Mouse (Mus musculus) c-Kit-negative CD71-positive TER-119-positive erythroid progenitor cells, embryonic 14.5 days (primary cell): Measurements from ENCODE around the gene Chrd.
A peak's percentile ranks its signal among the peaks of the same experiment; 100 is the strongest.

Experiments used
- DNase-seq: peaks from one replicate; pipeline ENCODE4 v3.0.0-alpha.2; 2013; ENCODE audit warnings: low read depth, low spot score

The Chrd gene

GRCm38 (mm10) chr16:20732925-20733730 lies at the start of gene Chrd:
Gene Chrd, plus strand, starts transcription at chr16:20733127.
- no peak for DNase-seq

GRCm38 (mm10) chr16:20690774-20691173 lies 42.2 kb upstream of the Chrd start:
- DNase-seq, result no peak

DNA sequence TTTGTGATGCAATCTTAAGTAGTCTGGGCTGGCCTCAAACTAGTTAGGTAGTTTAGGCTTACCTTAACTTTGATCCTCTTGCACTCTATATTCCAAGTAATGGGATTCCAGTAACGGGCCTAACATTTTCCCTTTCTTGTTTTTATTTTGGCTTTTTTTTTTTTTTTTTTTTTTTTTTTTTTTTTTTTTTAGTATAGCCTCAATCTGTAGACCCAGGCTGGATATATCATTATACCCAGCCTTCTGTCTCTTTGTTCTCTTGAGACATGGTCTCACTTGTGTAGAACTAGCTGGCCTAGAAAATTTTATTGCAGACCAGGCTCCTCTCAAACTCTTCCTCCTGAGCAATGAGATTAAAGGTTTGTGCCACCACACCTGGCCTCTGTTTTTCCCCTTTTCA lies 41.3 kb upstream of the Chrd start:
- DNase-seq, result no peak

DNA sequence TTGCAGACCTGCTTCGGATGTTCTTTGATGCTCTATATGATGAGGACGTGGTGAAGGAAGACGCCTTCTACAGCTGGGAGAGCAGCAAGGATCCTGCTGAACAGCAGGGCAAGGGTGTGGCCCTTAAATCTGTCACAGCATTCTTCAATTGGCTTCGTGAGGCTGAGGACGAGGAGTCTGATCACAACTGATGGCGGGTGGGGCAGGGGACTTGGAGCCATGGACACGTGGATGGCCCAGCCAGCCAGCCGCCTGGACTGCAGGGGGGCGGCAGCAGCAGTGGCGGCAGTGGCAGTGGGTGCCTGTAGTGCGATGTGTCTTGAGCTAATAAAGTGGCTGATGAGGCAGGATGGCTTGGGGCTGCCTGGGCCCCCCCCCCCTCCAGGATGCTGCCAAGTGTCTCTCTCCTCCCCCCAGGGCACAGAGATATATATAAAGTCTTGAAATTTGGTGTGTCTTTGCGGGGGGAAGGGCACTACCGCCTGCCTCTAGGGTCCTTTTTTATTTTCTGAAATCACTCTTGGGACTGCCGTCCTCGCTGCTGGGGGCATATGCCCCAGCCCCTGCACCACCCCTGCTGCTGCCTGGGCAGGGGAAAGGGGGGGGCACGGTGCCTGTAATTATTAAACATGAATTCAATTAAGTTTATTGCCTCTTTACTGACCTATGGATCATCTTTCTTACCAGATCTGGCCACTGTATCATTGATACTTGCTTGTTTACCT lies 40.5 kb upstream of the Chrd start:
- DNase-seq, result no peak

DNA sequence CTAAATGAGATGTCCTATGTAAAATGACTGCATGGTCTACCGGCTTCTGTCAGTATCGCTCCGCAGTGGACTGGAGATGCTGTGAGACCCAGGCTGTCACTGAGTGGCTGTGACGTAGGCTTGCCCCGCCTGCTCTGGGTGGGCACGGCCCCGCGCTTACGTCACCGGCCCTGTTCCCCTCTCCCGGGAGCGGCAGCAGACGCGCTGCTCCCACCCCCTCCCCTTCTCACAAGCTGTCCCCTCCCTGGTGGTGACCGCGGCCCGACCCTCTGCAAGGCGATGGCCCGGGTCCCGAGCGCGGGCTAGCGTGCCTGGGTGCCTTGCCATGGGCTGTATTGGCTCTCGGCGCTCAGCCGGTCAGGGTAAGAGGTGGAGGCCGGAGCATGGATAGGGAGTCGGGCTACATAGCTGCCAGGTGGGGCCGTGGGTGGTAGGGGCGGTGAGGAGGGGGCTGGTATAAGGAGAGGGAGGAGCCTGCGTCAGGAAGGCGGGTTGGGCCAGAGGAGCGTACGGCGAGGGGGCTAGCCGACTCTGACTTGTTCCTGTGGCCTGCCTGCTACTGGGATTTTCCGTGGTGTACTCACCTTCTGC lies 39.7 kb upstream of the Chrd start, which contains the start of gene Fam131a:
Fam131a (plus strand) TSS at position 131 of the 591 bp plus-strand sequence.
- DNase-seq, result no peak

GRCm38 (mm10) chr16:20694781-20695180 lies 38.1 kb upstream of the Chrd start:
- DNase-seq, result no peak

DNA sequence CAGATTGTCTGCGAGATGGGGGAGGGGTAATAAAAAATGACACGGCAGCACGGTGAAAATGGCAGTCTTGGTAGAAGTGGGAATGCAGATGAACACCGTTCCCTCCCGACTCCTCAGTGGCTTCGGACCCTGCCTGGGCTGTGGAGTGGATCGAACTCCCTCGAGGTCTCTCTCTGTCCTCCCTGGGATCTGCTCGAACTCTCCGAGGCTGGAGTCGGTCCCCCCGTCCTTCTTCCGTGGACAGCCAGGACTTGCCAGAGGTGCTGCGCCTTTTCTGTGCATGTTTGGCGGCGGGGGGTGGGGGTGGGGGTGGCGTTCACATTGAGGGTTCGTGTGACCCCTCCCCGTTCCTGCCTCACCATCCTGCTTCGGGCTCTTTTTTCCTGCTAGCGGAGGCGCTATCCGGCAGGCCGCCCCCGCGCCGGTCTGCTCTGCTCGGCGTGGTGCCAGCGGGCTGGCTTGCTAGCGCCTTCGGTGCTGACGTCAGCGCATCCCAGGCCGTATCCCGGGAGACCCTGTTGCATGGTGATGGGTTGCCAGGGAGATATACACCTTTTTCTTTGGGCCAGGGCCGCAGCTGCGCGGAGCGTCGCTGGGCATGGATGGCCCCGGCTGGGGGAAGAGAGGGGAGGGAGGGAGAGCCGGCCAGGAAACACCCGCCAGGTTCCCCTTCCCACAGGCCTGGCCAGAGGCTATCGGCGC lies 37.2 kb upstream of the Chrd start:
- DNase-seq, result no peak

DNA sequence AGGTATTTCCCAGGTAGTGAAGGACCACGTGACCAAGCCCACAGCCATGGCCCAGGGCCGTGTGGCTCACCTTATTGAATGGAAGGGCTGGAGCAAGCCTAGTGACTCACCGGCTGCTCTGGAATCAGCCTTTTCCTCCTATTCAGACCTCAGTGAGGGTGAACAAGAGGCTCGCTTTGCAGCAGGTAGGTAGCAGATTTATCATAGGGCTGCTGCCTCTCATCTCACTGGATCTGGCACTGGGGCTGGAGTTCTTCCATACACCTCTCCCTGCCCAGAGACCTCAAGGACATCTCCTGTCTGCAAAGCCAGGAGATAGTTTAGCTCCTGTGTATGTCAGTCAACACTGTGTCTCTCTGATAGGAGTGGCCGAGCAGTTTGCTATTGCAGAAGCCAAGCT lies 33.7 kb upstream of the Chrd start:
- DNase-seq, result no peak

DNA sequence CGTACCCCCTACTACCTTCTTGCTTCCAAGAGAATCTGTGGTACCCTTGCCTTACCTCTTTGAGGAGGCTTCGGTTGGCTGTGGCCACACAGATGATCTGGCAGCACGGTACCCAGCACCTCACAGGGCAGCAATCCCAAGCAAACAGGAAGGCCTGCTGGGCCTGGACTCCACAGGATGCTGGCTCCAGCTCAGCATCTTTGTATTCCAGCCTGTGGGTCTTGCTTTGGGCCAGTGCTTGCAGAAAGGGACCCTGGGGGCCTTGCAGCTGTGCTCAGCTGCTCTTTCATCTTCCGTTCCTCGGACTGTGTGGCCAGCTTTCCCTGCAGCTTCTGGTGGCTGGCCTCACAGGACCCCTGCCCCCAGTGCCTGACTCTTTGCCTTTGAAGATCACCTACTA lies 32.9 kb upstream of the Chrd start:
- DNase-seq, result no peak

DNA sequence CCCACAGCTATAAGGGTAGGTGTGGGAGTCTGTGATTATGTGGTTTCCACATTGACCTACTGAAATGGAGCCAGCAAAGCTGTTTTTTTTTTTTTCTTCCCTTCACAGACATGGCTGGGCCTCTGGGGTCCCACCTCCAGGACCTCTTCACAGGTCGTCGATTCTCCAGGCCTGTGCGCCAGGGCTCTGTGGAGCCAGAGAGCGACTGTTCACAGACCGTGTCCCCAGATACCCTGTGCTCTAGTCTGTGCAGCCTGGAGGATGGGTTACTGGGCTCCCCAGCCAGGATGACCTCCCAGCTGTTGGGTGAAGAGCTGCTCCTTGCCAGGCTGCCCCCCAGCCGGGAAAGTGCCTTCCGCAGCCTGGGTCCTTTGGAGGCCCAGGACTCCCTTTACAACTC lies 31.6 kb upstream of the Chrd start:
- no peak for DNase-seq

DNA sequence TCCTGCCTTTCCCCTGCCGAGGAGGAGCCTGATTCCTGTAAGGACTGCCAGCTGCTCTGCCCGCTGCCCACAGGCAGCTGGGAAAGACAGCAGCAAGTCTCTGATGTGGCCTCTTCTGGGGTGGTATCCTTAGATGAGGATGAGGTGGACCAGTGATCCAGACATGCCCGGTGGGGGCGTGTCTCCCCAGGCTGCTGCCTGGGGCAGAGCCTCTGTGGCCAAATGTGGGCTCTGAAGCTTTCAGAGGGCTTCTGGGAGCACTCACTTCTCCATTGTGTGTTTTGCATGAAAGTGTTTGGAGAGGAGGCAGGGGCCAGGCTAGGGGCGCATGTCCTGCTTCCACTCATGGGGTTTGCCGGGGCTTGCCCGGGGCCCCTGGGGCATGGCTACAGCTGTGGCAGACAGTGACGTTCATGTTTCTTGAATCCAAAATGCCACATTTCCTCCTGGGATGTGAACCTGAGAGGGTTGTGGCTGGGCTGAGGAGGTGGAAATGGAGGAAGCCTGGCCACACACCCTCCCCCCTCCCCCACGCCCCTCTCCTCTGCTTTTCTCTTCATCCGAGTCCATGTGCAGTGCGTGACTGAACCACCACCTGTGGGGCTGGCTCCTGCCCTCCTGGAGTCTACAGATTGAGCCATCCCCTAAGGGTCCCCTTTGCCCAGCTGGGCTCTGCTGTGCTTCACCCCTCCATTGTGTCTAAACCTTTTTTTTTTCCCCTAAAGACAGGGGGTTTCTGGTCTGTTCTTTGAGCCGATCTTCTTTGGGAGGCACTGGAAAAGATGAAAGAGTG lies 31.0 kb upstream of the Chrd start:
- DNase-seq, result no peak

DNA sequence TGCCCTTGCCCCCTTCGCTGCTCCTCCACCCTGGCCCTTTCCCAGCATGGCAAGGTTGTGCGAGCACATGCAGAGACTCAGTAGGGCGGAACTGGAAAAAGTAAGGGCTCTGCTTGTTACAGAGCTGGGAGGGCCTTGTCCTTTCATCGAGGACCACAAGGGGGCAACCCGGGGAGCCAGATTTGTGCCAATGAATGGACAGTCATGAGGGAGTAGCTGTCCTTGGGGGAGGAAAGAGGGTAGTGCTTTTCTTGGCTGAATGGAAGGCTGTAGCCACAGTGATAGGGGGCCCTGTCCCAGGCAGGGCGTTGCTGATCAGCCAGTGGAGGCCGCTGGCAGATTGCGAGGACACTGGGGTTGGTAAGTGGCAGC lies 30.4 kb upstream of the Chrd start:
- DNase-seq, result peak; percentile 66

- DNase-seq, result no peak
These were observed 29.9 kb upstream of the Chrd start for GRCm38 (mm10) chr16:20703071-20703470.

GRCm38 (mm10) chr16:20703699-20704400 lies 29.1 kb upstream of the Chrd start:
- DNase-seq, result no peak

GRCm38 (mm10) chr16:20705786-20706185 lies 27.1 kb upstream of the Chrd start:
- no peak for DNase-seq

GRCm38 (mm10) chr16:20706407-20707055 lies 26.4 kb upstream of the Chrd start:
- no peak for DNase-seq

- no peak for DNase-seq
These were observed 24.5 kb upstream of the Chrd start for GRCm38 (mm10) chr16:20708220-20708938.

DNA sequence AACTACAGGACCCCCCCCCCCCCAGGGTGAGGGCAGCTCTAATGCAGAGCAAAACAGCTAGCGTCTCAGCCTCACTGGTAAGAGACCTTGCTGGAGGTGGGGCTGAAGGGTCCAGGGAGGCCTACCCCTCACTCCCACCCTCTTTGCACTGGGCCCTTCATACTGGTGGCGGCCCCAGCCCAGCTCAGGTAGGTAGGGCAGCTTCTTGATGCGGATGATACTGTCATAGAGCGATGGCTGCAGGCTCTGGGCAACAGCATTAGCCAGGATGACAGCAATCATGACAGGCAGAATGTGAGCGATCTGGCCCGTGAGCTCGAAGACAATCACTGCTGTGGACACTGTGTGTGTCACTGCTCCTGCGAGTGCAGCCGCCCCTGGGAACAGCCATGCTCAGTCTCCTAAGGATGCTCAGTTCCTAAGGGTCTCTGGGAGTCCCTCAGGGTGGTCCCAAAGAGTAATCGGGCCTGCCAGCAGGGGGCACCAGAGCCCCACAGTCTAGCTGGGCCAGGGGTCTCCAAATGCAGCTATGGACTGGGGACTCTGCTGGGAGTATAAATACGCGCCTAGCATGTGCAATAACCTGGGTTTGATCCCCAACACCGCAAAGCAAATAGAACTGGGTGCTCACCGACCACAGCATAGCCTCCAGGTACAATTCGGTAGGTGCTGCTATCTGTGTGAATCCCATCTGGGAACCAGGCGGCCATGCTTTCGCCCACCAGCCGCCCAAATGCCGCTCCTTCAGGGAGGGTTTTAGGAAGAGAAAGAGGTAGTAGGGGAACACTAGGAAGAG lies 23.8 kb upstream of the Chrd start:
- DNase-seq, result no peak

DNA sequence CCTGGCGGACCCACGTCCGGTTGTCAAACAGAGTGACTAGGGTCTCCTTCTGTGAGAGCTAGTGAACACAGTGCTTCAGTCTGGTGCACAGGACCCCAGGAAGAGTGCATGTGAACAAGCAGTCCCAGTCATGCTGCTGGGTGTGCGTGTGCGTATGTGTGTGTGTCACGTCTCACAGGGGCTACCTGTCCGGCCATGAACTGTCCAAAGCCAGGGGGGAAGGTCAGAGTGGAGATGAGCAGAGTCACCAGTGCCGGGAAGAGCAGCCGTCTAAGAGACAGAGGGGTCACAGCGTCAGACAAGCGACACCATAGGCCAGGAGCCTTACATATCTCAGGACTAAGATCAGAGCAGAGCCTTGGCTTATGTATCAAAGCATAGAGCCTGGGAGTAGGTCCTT lies 22.6 kb upstream of the Chrd start:
- DNase-seq, result no peak
